ENCODE assay signal across 17 mouse cellular contexts in genomic region chr11:4297753-4298152, GRCm38 (mm10). TPM values are rescaled to one million over a fixed set of nuclear protein-coding genes. Genes with fewer than 3 reads are reported as not detected.
DNase-seq lines count a peak whose midpoint lies in the region; ATAC-seq and TF ChIP-seq lines count a peak whose summit lies in the region.
"Had no signal": no experiment of that assay in that cellular context is flagged by ENCODE, and none has a peak within 500 bp of the region (broad histone marks: within the 10 kb centered on the region; RNA-seq: fewer than 3 reads in every experiment).

No protein-coding gene starts in this region.

- H3K27ac ChIP-seq in kidney, postnatal 0 days, result no peak overlapping the region
- H3K27ac ChIP-seq in hindbrain, embryonic 14.5 days, result no peak overlapping the region
- H3K27ac ChIP-seq: limb, embryonic 10.5 days; macrophage; stomach, embryonic 15.5 days had no signal

- peaks cover 20% of the 10 kb centered on the region; the same call in 1 of the 2 replicates for H3K4me1 ChIP-seq in kidney, postnatal 0 days (replicated peaks; ENCODE audit: insufficient read depth, low read length)
- peaks cover 7% of the 10 kb centered on the region; the same call in 1 of the 2 replicates for H3K4me1 ChIP-seq in hindbrain, embryonic 14.5 days (replicated peaks; ENCODE audit: control insufficient read depth, insufficient read depth, low read length)

- peak; percentile 8 for DNase-seq in kidney, postnatal 0 days (ENCODE audit: low spot score)
- no peak for DNase-seq in kidney, adult 8-10 months
- peak; percentile 24 for DNase-seq in thymus, postnatal 0 days (ENCODE audit: low spot score)
- no peak for DNase-seq in thymus, adult 18-20 months
- DNase-seq in NIH3T3 (ENCODE audit: low read depth), result peak; percentile 43
- no peak for DNase-seq in hindbrain, embryonic 14.5 days (ENCODE audit: low spot score)
- DNase-seq: cerebellum, adult 9-11 months; gastrocnemius, postnatal 25 days; kidney, postnatal 25 days; thymus, postnatal 4 days had no signal

- H3K9ac ChIP-seq in kidney, postnatal 0 days (ENCODE audit: low read depth, low read length), result no peak overlapping the region
- no peak overlapping the region for H3K9ac ChIP-seq in hindbrain, embryonic 14.5 days
- H3K9ac ChIP-seq: heart, embryonic 15.5 days; stomach, embryonic 15.5 days had no signal

- no peaks in the 10 kb centered on the region for H3K9me3 ChIP-seq in kidney, postnatal 0 days (replicated peaks; ENCODE audit: low read length)
- no peaks in the 10 kb centered on the region for H3K9me3 ChIP-seq in hindbrain, embryonic 14.5 days (ENCODE audit: control insufficient read depth, low read length)
- H3K9me3 ChIP-seq: heart, embryonic 15.5 days; limb, embryonic 10.5 days; stomach, embryonic 15.5 days had no signal

- WGBS in kidney, postnatal 0 days, result 56% methylated on average over 3 of the region's 3 CpGs
- WGBS in hindbrain, embryonic 14.5 days, result 84% methylated on average over 3 of the region's 3 CpGs

- ATAC-seq in kidney, postnatal 0 days (replicated peaks; ENCODE audit: low FRiP score, low read depth), result no peak
- ATAC-seq in hindbrain, embryonic 14.5 days (ENCODE audit: low FRiP score), result no peak
- no peak for ATAC-seq in cerebellum, adult (ENCODE audit: insufficient number of reproducible peaks, low FRiP score, low TSS enrichment)
- ATAC-seq: inflammation-experienced regulatory T-cells, adult 6 months had no signal

- no peak overlapping the region for H3K4me3 ChIP-seq in kidney, postnatal 0 days (replicated peaks; ENCODE audit: low read depth, low read length)
- no peak overlapping the region for H3K4me3 ChIP-seq in hindbrain, embryonic 14.5 days (replicated peaks; ENCODE audit: low read length)
- H3K4me3 ChIP-seq: heart, embryonic 15.5 days; limb, embryonic 10.5 days; stomach, embryonic 15.5 days had no signal

- no peaks in the 10 kb centered on the region for H3K27me3 ChIP-seq in kidney, postnatal 0 days (ENCODE audit: insufficient read depth, low read length)
- no peaks in the 10 kb centered on the region for H3K27me3 ChIP-seq in hindbrain, embryonic 14.5 days (ENCODE audit: control insufficient read depth, insufficient read depth, low read length)
- H3K27me3 ChIP-seq: heart, embryonic 15.5 days; stomach, embryonic 15.5 days had no signal

- H3K4me2 ChIP-seq in kidney, postnatal 0 days (ENCODE audit: low read length), result no peak overlapping the region
- no peak overlapping the region for H3K4me2 ChIP-seq in hindbrain, embryonic 14.5 days (replicated peaks)
- H3K4me2 ChIP-seq: heart, embryonic 15.5 days; stomach, embryonic 15.5 days had no signal

- TF ChIP-seq CTCF in kidney, postnatal 0 days (IDR thresholded peaks at IDR 0.05; ENCODE audit: low read depth), result no peak

- H3K36me3 ChIP-seq in kidney, postnatal 0 days (ENCODE audit: insufficient read depth, low read length), result no peaks in the 10 kb centered on the region
- H3K36me3 ChIP-seq in hindbrain, embryonic 14.5 days (replicated peaks; ENCODE audit: control insufficient read depth, insufficient read depth), result no peaks in the 10 kb centered on the region
- H3K36me3 ChIP-seq: heart, embryonic 15.5 days; limb, embryonic 10.5 days; stomach, embryonic 15.5 days had no signal

RNA-seq across cellular contexts. Expression of gene Lif, which starts 40.4 kb away (rescaled TPM):
- 0.11 and 0.24 TPM in 2 replicates for polyA plus RNA-seq in kidney, postnatal 0 days (2015; fragmentation: Nextera tagmentation; extraction: Ambion mirVana)
- 0.49 and 0.65 TPM in 2 replicates for polyA plus RNA-seq in thymus, postnatal 0 days (2015; fragmentation: Nextera tagmentation; extraction: Ambion mirVana)
- 0.29 TPM in 1 of 2 replicates, not detected in the other for polyA plus RNA-seq in hindbrain, embryonic 14.5 days (2014; fragmentation: Nextera tagmentation; extraction: Ambion mirVana)
- polyA plus RNA-seq: neural tube, embryonic 14.5 days had no signal

Comparison
In these comparisons a context has a peak if more than half of its experiments do, and no peak if none do; other contexts are left out.
1. DNase-seq: peak in kidney, postnatal 0 days (single experiment), thymus, postnatal 0 days (single experiment) and NIH3T3 (single experiment); none in kidney, adult 8-10 months (0 of 2), thymus, adult 18-20 months (0 of 2) and hindbrain, embryonic 14.5 days (single experiment).